In the genomic region with DNA sequence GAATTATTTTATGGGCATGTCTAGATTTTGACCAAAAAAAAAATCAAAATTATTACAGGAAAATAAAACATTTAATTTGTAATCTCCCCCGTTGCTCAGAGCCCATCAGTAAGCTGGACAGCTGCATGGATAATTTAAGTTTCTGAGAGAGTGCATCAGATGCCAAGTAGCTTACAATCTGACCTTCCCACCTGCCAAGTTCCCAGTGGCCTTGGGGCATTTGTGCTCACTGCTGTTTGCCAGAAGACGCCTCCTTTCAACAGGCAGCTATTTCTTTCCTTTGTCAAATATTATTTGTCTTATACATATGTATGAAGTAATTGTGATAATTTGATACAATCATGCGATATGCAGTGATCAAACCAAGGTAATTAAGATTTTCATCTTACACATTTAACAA, we compare ENCODE assay signal across 22 mouse cellular contexts. TPM values are rescaled to one million over a fixed set of nuclear protein-coding genes. Genes with fewer than 3 reads are reported as not detected.
DNase-seq lines count a peak whose midpoint lies in the region; ATAC-seq and TF ChIP-seq lines count a peak whose summit lies in the region.
"Had no signal": no experiment of that assay in that cellular context is flagged by ENCODE, and none has a peak within 500 bp of the region (broad histone marks: within the 10 kb centered on the region; RNA-seq: fewer than 3 reads in every experiment).

No protein-coding gene starts in this region.

- H3K9ac ChIP-seq in midbrain, embryonic 11.5 days (ENCODE audit: low read length): no peak overlapping the region
- H3K9ac ChIP-seq in midbrain, postnatal 0 days (replicated peaks; ENCODE audit: low read length, poor library complexity, severe bottlenecking): no peak overlapping the region
- H3K9ac ChIP-seq: embryonic facial prominence, embryonic 12.5 days; forebrain, embryonic 12.5 days; hindbrain, embryonic 12.5 days; intestine, embryonic 15.5 days had no signal

- H3K4me2 ChIP-seq in midbrain, embryonic 11.5 days: no peak overlapping the region
- H3K4me2 ChIP-seq in midbrain, postnatal 0 days (ENCODE audit: low read depth, low read length, poor library complexity, severe bottlenecking): no peak overlapping the region
- H3K4me2 ChIP-seq: embryonic facial prominence, embryonic 12.5 days; forebrain, embryonic 12.5 days; hindbrain, embryonic 12.5 days; intestine, embryonic 15.5 days had no signal

- no peak for TF ChIP-seq POLR2A in brain, embryonic 14.5 days (IDR thresholded peaks at IDR 0.05; ENCODE audit: borderline replicate concordance, extremely low read depth, insufficient read depth, insufficient read length, poor library complexity, severe bottlenecking)

- no peaks in the 10 kb centered on the region for H3K36me3 ChIP-seq in midbrain, embryonic 11.5 days (ENCODE audit: control insufficient read depth, insufficient read depth, low read length)
- no peaks in the 10 kb centered on the region for H3K36me3 ChIP-seq in midbrain, postnatal 0 days (ENCODE audit: insufficient read depth, low read length)
- H3K36me3 ChIP-seq: embryonic facial prominence, embryonic 12.5 days; forebrain, embryonic 12.5 days; heart, embryonic 10.5 days; hindbrain, embryonic 12.5 days; intestine, embryonic 15.5 days had no signal

- ATAC-seq in midbrain, embryonic 11.5 days (ENCODE audit: low FRiP score): no peak
- ATAC-seq in midbrain, postnatal 0 days (ENCODE audit: low FRiP score): no peak
- ATAC-seq: activated CD4-positive, CD25-positive, alpha-beta regulatory T cell, adult 4 months; forebrain, embryonic 16.5 days; intestine, embryonic 15.5 days; Patski had no signal

- H3K4me1 ChIP-seq in midbrain, embryonic 11.5 days (ENCODE audit: control insufficient read depth, insufficient read depth, low read length): no peaks in the 10 kb centered on the region
- no peaks in the 10 kb centered on the region for H3K4me1 ChIP-seq in midbrain, postnatal 0 days (ENCODE audit: insufficient read depth, low read length)
- H3K4me1 ChIP-seq: embryonic facial prominence, embryonic 12.5 days; forebrain, embryonic 12.5 days; hindbrain, embryonic 12.5 days; intestine, embryonic 15.5 days had no signal

- TF ChIP-seq CTCF in midbrain, postnatal 0 days (IDR thresholded peaks at IDR 0.05): no peak
- TF ChIP-seq CTCF in brain, embryonic 14.5 days (IDR thresholded peaks at IDR 0.05; ENCODE audit: borderline replicate concordance, extremely low read depth, insufficient read depth, insufficient read length): no peak

- WGBS in midbrain, embryonic 11.5 days: 88% methylated on average over 3 of the region's 3 CpGs
- WGBS in midbrain, postnatal 0 days: 46% methylated on average over 3 of the region's 3 CpGs

- no peak overlapping the region for H3K4me3 ChIP-seq in midbrain, embryonic 11.5 days (ENCODE audit: low read depth, low read length)
- H3K4me3 ChIP-seq in midbrain, postnatal 0 days (ENCODE audit: low read depth, low read length): no peak overlapping the region
- H3K4me3 ChIP-seq: embryonic facial prominence, embryonic 12.5 days; forebrain, embryonic 12.5 days; heart, embryonic 10.5 days; hindbrain, embryonic 12.5 days; intestine, embryonic 15.5 days had no signal

- DNase-seq in adrenal gland, adult 2 months: peak; percentile 66
- no peak for DNase-seq in adrenal gland, postnatal 4 days (ENCODE audit: low spot score in 2 of 2)
- peak; percentile 6 for DNase-seq in midbrain, embryonic 11.5 days (ENCODE audit: low spot score, missing footprints)
- no peak for DNase-seq in midbrain, postnatal 0 days (ENCODE audit: low spot score)
- DNase-seq in adrenal gland, postnatal 10 days: peak; percentile 59
- peak; percentile 56 for DNase-seq in brain, embryonic 14.5 days (ENCODE audit: low read depth)
- DNase-seq in right cerebral cortex, adult 2 months (ENCODE audit: low spot score in 2 of 2): no peak
- no peak for DNase-seq in frontal cortex, adult 2 months (ENCODE audit: extremely low spot score in 1 of 2, low spot score in 1 of 2)
- DNase-seq: cerebellum, adult 2 months; gastrocnemius, postnatal 10 days; heart, adult 18-20 months; heart, postnatal 10 days; heart, postnatal 4 days; kidney, adult 18-20 months had no signal

- no peak overlapping the region for H3K27ac ChIP-seq in midbrain, embryonic 11.5 days (ENCODE audit: low read depth, low read length)
- no peak overlapping the region for H3K27ac ChIP-seq in midbrain, postnatal 0 days (ENCODE audit: low read depth, low read length)
- H3K27ac ChIP-seq: embryonic facial prominence, embryonic 12.5 days; forebrain, embryonic 12.5 days; heart, embryonic 10.5 days; hindbrain, embryonic 12.5 days; intestine, embryonic 15.5 days had no signal

- H3K27me3 ChIP-seq in midbrain, embryonic 11.5 days (ENCODE audit: control insufficient read depth, insufficient read depth, low read length): no peaks in the 10 kb centered on the region
- no peaks in the 10 kb centered on the region for H3K27me3 ChIP-seq in midbrain, postnatal 0 days (ENCODE audit: insufficient read depth, low read length)
- H3K27me3 ChIP-seq: embryonic facial prominence, embryonic 12.5 days; forebrain, embryonic 12.5 days; hindbrain, embryonic 12.5 days; intestine, embryonic 15.5 days had no signal

- no peaks in the 10 kb centered on the region for H3K9me3 ChIP-seq in midbrain, embryonic 11.5 days (ENCODE audit: control insufficient read depth, low read length)
- H3K9me3 ChIP-seq in midbrain, postnatal 0 days (ENCODE audit: low read length): no peaks in the 10 kb centered on the region
- H3K9me3 ChIP-seq: embryonic facial prominence, embryonic 12.5 days; forebrain, embryonic 12.5 days; heart, embryonic 10.5 days; hindbrain, embryonic 12.5 days; intestine, embryonic 15.5 days had no signal

RNA-seq across cellular contexts. Expression of a gene that starts 44.3 kb away (rescaled TPM):
- 10 to 100 TPM; 28.9 to 34.3 TPM for total RNA-seq in adrenal gland, adult 2 months (2021)
- polyA plus RNA-seq in adrenal gland, adult 2 months (2012; rRNA removed): 1.9 and 2.1 TPM in 2 replicates
- total RNA-seq in adrenal gland, postnatal 4 days (2021): 10 to 100 TPM; 49.4 to 49.7 TPM
- polyA plus RNA-seq in midbrain, embryonic 11.5 days (2014; fragmentation: Nextera tagmentation; extraction: Ambion mirVana): 57.5 and 63.0 TPM in 2 replicates
- 27.8 and 40.6 TPM in 2 replicates for total RNA-seq in midbrain, postnatal 0 days (2014; rRNA removed)
- polyA plus RNA-seq in midbrain, postnatal 0 days (2015; fragmentation: Nextera tagmentation; extraction: Ambion mirVana): 26.5 and 26.9 TPM in 2 replicates
- total RNA-seq in adrenal gland, postnatal 10 days (2021): 10 to 100 TPM; 26.8 to 32.7 TPM
- polyA plus RNA-seq in brain, embryonic 14.5 days (2012; rRNA removed): 21.8 and 27.4 TPM in 2 replicates
- polyA plus RNA-seq in frontal cortex, adult 2 months (2012; rRNA removed): 30.2 and 30.7 TPM in 2 replicates

Comparison
In these comparisons a context has a peak if more than half of its experiments do, and no peak if none do; other contexts are left out.
1. DNase-seq: peak in adrenal gland, adult 2 months (single experiment), midbrain, embryonic 11.5 days (single experiment), adrenal gland, postnatal 10 days (single experiment) and brain, embryonic 14.5 days (single experiment); none in adrenal gland, postnatal 4 days (0 of 2), midbrain, postnatal 0 days (single experiment), right cerebral cortex, adult 2 months (0 of 2) and frontal cortex, adult 2 months (0 of 2).